Mouse (Mus musculus): ENCODE results near the gene Ntan1.
"Not testable (repeated sequence)": the region's sequence is repeated elsewhere in the genome, so short reads cannot be mapped to it uniquely, and the experiment has no call there.

The Ntan1 gene

GRCm38 (mm10) chr16:13818560-13819393, at the start of gene Ntan1:
TSS of gene Ntan1 (plus strand) at chr16:13818845.
- peak; percentile 87 to 92 for DNase-seq (ENCODE audit: low read depth in 1 of 2, low spot score in 2 of 2)

- DNase-seq (ENCODE audit: low read depth in 1 of 2, low spot score in 2 of 2), result not testable (repeated sequence)
These were observed 47.0 kb upstream of the Ntan1 start for GRCm38 (mm10) chr16:13771603-13772002.

- DNase-seq (ENCODE audit: low read depth in 1 of 2, low spot score in 2 of 2), result not testable (repeated sequence)
These were observed 46.6 kb upstream of the Ntan1 start for GRCm38 (mm10) chr16:13772051-13772450.

- not testable (repeated sequence) for DNase-seq (ENCODE audit: low read depth in 1 of 2, low spot score in 2 of 2)
These were observed 44.6 kb upstream of the Ntan1 start for GRCm38 (mm10) chr16:13774011-13774410.

GRCm38 (mm10) chr16:13774651-13775050, 44.0 kb upstream of the Ntan1 start:
- DNase-seq (ENCODE audit: low read depth in 1 of 2, low spot score in 2 of 2), result not testable (repeated sequence)

GRCm38 (mm10) chr16:13780353-13781036, 38.1 kb upstream of the Ntan1 start, which contains the start of gene Rrn3:
TSS of gene Rrn3 (plus strand) at chr16:13780708.
- DNase-seq (ENCODE audit: low read depth in 1 of 2, low spot score in 2 of 2), result peak; percentile 63 to 83

- no peak for DNase-seq (ENCODE audit: low read depth in 1 of 2, low spot score in 2 of 2)
These were observed 37.4 kb upstream of the Ntan1 start for GRCm38 (mm10) chr16:13781216-13781615.

- no peak for DNase-seq (ENCODE audit: low read depth in 1 of 2, low spot score in 2 of 2)
These were observed 32.7 kb upstream of the Ntan1 start for GRCm38 (mm10) chr16:13785932-13786331.

- DNase-seq (ENCODE audit: low read depth in 1 of 2, low spot score in 2 of 2), result not testable (repeated sequence)
These were observed 25.2 kb upstream of the Ntan1 start for GRCm38 (mm10) chr16:13793441-13793840.

GRCm38 (mm10) chr16:13796746-13797175, 21.9 kb upstream of the Ntan1 start:
- DNase-seq (ENCODE audit: low read depth in 1 of 2, low spot score in 2 of 2), result no peak

- no peak for DNase-seq (ENCODE audit: low read depth in 1 of 2, low spot score in 2 of 2)
These were observed 17.4 kb upstream of the Ntan1 start for GRCm38 (mm10) chr16:13801231-13801630.

GRCm38 (mm10) chr16:13804666-13805065, 14.0 kb upstream of the Ntan1 start:
- no peak for DNase-seq (ENCODE audit: low read depth in 1 of 2, low spot score in 2 of 2)

- no peak for DNase-seq (ENCODE audit: low read depth in 1 of 2, low spot score in 2 of 2)
These were observed 11.0 kb upstream of the Ntan1 start for GRCm38 (mm10) chr16:13807616-13808015.

GRCm38 (mm10) chr16:13808410-13808809, 10.2 kb upstream of the Ntan1 start:
- no peak for DNase-seq (ENCODE audit: low read depth in 1 of 2, low spot score in 2 of 2)

- no peak for DNase-seq (ENCODE audit: low read depth in 1 of 2, low spot score in 2 of 2)
These were observed 6.5 kb upstream of the Ntan1 start for GRCm38 (mm10) chr16:13812152-13812551.

- DNase-seq (ENCODE audit: low read depth in 1 of 2, low spot score in 2 of 2), result no peak
These were observed 5.4 kb upstream of the Ntan1 start for GRCm38 (mm10) chr16:13813200-13813599.

GRCm38 (mm10) chr16:13819394-13819743, 724 bp downstream of the Ntan1 start:
- DNase-seq (ENCODE audit: low read depth in 1 of 2, low spot score in 2 of 2), result no peak

- no peak for DNase-seq (ENCODE audit: low read depth in 1 of 2, low spot score in 2 of 2)
These were observed 1.3 kb downstream of the Ntan1 start for GRCm38 (mm10) chr16:13819806-13820500.

GRCm38 (mm10) chr16:13820771-13821170, 2.1 kb downstream of the Ntan1 start:
- DNase-seq (ENCODE audit: low read depth in 1 of 2, low spot score in 2 of 2), result no peak

- no peak for DNase-seq (ENCODE audit: low read depth in 1 of 2, low spot score in 2 of 2)
These were observed 7.3 kb downstream of the Ntan1 start for GRCm38 (mm10) chr16:13825781-13826490.

GRCm38 (mm10) chr16:13826511-13826910, 7.9 kb downstream of the Ntan1 start:
- no peak for DNase-seq (ENCODE audit: low read depth in 1 of 2, low spot score in 2 of 2)

Measured in monocyte, adult 2 months (primary cell).